25 mouse cellular contexts compared by ENCODE assay signal in the genomic region with DNA sequence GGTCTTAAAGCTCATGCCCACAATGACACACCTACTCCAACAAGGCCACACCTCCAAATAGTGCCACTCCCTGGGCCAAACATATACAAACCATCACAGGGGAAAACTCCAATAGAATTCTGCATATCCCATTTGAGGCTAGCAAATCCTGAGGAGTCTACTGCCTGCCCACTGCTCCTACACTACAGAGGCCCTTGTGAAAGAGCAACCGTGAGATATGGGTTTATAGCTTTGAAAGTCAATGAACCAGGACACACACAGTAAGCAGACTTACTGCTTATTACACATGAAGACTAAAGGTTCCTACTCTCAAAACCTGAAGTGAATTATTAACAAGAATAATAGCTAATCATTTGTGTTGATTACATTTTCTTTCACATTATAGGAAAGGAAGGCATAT. TPM values are rescaled to one million over a fixed set of nuclear protein-coding genes. Genes with fewer than 3 reads are reported as not detected.
A peak's percentile ranks its signal among the peaks of the same experiment; 100 is the strongest.
DNase-seq lines count a peak whose midpoint lies in the region; ATAC-seq and TF ChIP-seq lines count a peak whose summit lies in the region.
"Had no signal": no experiment of that assay in that cellular context is flagged by ENCODE, and none has a peak within 500 bp of the region (broad histone marks: within the 10 kb centered on the region; RNA-seq: fewer than 3 reads in every experiment).

No protein-coding gene starts in this region.

- 47% methylated on average over 1 of the region's 1 CpGs for WGBS in kidney, postnatal 0 days
- 43% methylated on average over 1 of the region's 1 CpGs for WGBS in intestine, postnatal 0 days

- no peak for TF ChIP-seq CTCF in kidney, postnatal 0 days (IDR thresholded peaks at IDR 0.05; ENCODE audit: low read depth)
- no peak for TF ChIP-seq CTCF in intestine, postnatal 0 days (IDR thresholded peaks at IDR 0.05; ENCODE audit: low read depth)

- H3K9me3 ChIP-seq in kidney, postnatal 0 days (replicated peaks; ENCODE audit: low read length): no peaks in the 10 kb centered on the region
- H3K9me3 ChIP-seq in intestine, postnatal 0 days (ENCODE audit: control insufficient read depth): no peaks in the 10 kb centered on the region
- H3K9me3 ChIP-seq: forebrain, embryonic 10.5 days; forebrain, embryonic 13.5 days; heart, embryonic 12.5 days; heart, embryonic 15.5 days; hindbrain, embryonic 10.5 days; hindbrain, embryonic 13.5 days had no signal

- no peak overlapping the region for H3K27ac ChIP-seq in kidney, postnatal 0 days
- H3K27ac ChIP-seq in intestine, postnatal 0 days (ENCODE audit: low read depth, low read length): peak overlapping the region; percentile 35; the same call in 1 of the 2 replicates
- H3K27ac ChIP-seq: forebrain, embryonic 10.5 days; forebrain, embryonic 13.5 days; heart, embryonic 15.5 days; hindbrain, embryonic 10.5 days; hindbrain, embryonic 13.5 days had no signal

- no peak overlapping the region for H3K4me3 ChIP-seq in kidney, postnatal 0 days (replicated peaks; ENCODE audit: low read depth, low read length)
- H3K4me3 ChIP-seq in intestine, postnatal 0 days (ENCODE audit: low read depth, low read length): no peak overlapping the region
- H3K4me3 ChIP-seq: forebrain, embryonic 10.5 days; forebrain, embryonic 13.5 days; heart, embryonic 12.5 days; heart, embryonic 15.5 days; hindbrain, embryonic 10.5 days; hindbrain, embryonic 13.5 days had no signal

- no peaks in the 10 kb centered on the region for H3K27me3 ChIP-seq in kidney, postnatal 0 days (ENCODE audit: insufficient read depth, low read length)
- H3K27me3 ChIP-seq in intestine, postnatal 0 days (replicated peaks; ENCODE audit: control insufficient read depth, insufficient read depth, low read length): no peaks in the 10 kb centered on the region
- H3K27me3 ChIP-seq: forebrain, embryonic 13.5 days; heart, embryonic 12.5 days; heart, embryonic 15.5 days; hindbrain, embryonic 13.5 days had no signal

- H3K9ac ChIP-seq in kidney, postnatal 0 days (ENCODE audit: low read depth, low read length): no peak overlapping the region
- no peak overlapping the region for H3K9ac ChIP-seq in intestine, postnatal 0 days (ENCODE audit: low read depth, low read length)
- H3K9ac ChIP-seq: forebrain, embryonic 13.5 days; heart, embryonic 12.5 days; heart, embryonic 15.5 days; hindbrain, embryonic 13.5 days had no signal

- no peaks in the 10 kb centered on the region for H3K4me1 ChIP-seq in kidney, postnatal 0 days (replicated peaks; ENCODE audit: insufficient read depth, low read length)
- peaks cover 7% of the 10 kb centered on the region; the same call in 1 of the 2 replicates for H3K4me1 ChIP-seq in intestine, postnatal 0 days (replicated peaks; ENCODE audit: control insufficient read depth, insufficient read depth, low read length)
- H3K4me1 ChIP-seq: hindbrain, embryonic 10.5 days had no signal

- H3K36me3 ChIP-seq in kidney, postnatal 0 days (ENCODE audit: insufficient read depth, low read length): no peaks in the 10 kb centered on the region
- H3K36me3 ChIP-seq in intestine, postnatal 0 days (ENCODE audit: control insufficient read depth, insufficient read depth): no peaks in the 10 kb centered on the region
- H3K36me3 ChIP-seq: heart, embryonic 15.5 days had no signal

- peak; percentile 47 for DNase-seq in kidney, adult 9 months
- DNase-seq in kidney, adult 11 months: no peak
- no peak for DNase-seq in kidney, postnatal 0 days (ENCODE audit: low spot score)
- DNase-seq in kidney, adult 8-10 months: no peak
- no peak for DNase-seq in adrenal gland, postnatal 14 days
- DNase-seq: adrenal gland, adult 2 months; adrenal gland, postnatal 25 days; cerebellum, adult 18-20 months; cerebellum, adult 9-10 months; cerebellum, postnatal 14 days; gastrocnemius, postnatal 10 days; gastrocnemius, postnatal 36 days; heart, postnatal 10 days; heart, postnatal 36 days had no signal

- peak; percentile 52; the same call in 1 of the 2 replicates for ATAC-seq in kidney, postnatal 0 days (replicated peaks; ENCODE audit: low FRiP score, low read depth)
- peak; percentile 84 for ATAC-seq in intestine, postnatal 0 days
- ATAC-seq: CD4-positive, CD25-positive, alpha-beta regulatory T cell, adult 4 months; forebrain, embryonic 13.5 days; forebrain, embryonic 16.5 days; hindbrain, embryonic 16.5 days had no signal

- no peak overlapping the region for H3K4me2 ChIP-seq in kidney, postnatal 0 days (ENCODE audit: low read length)
- H3K4me2 ChIP-seq in intestine, postnatal 0 days (replicated peaks; ENCODE audit: low read depth): no peak overlapping the region
- H3K4me2 ChIP-seq: forebrain, embryonic 13.5 days; heart, embryonic 12.5 days; heart, embryonic 15.5 days; hindbrain, embryonic 13.5 days had no signal

RNA-seq across cellular contexts. Expression of a gene that starts 15.0 kb away (rescaled TPM):
- 31.4 and 33.9 TPM in 2 replicates for polyA plus RNA-seq in kidney, postnatal 0 days (2015; fragmentation: Nextera tagmentation; extraction: Ambion mirVana)
- 21.6 and 21.8 TPM in 2 replicates for polyA plus RNA-seq in intestine, postnatal 0 days (2015; fragmentation: Nextera tagmentation; extraction: Ambion mirVana)
- total RNA-seq in adrenal gland, postnatal 14 days (2021): 13.2 and 16.2 TPM in 2 replicates
- total RNA-seq: MEL had no signal
